Mouse (Mus musculus) embryonic facial prominence, embryonic 15.5 days (tissue): ENCODE data around the gene Dcaf10. TPM values are rescaled to one million over a fixed set of nuclear protein-coding genes. Genes with fewer than 3 reads are reported as not detected.
A peak's percentile ranks its signal among the peaks of the same experiment; 100 is the strongest.
"Not testable (repeated sequence)": the region's sequence is repeated elsewhere in the genome, so short reads cannot be mapped to it uniquely, and the experiment has no call there.

ENCODE experiments used
- ATAC-seq: fragments of 200-750 bp; cut with Nextera tagmentation; 2 replicates; pipeline ENCODE4 v1.8.0; 2017; ENCODE audit warnings: low read depth, moderate TSS enrichment; ENCODE audit not compliant: insufficient number of reproducible peaks, low FRiP score, low TSS enrichment
- H3K27ac ChIP-seq: fragments of 300-500 bp; sonication (generic); replicated peaks from 2 replicates; pipeline ENCODE4 v1.5.1; 2015; ENCODE audit warnings: mild to moderate bottlenecking, inconsistent platforms
- H3K27me3 ChIP-seq: fragments of 300-500 bp; sonication (generic); 2 replicates; pipeline ENCODE4 v1.6.1; 2015; ENCODE audit warnings: inconsistent platforms
- H3K36me3 ChIP-seq: fragments of 300-500 bp; sonication (generic); 2 replicates; pipeline ENCODE4 v1.6.1; 2015; ENCODE audit warnings: mild to moderate bottlenecking, inconsistent platforms
- H3K4me1 ChIP-seq: fragments of 300-500 bp; sonication (generic); 2 replicates; pipeline ENCODE4 v1.6.1; 2015; ENCODE audit warnings: inconsistent platforms
- H3K4me2 ChIP-seq: fragments of 300-500 bp; sonication (generic); replicated peaks from 2 replicates; pipeline ENCODE4 v1.6.1; 2015; ENCODE audit warnings: mild to moderate bottlenecking, inconsistent platforms
- H3K4me3 ChIP-seq: fragments of 300-500 bp; sonication (generic); replicated peaks from 2 replicates; pipeline ENCODE4 v1.5.1; 2015; ENCODE audit warnings: mild to moderate bottlenecking, inconsistent platforms
- H3K9ac ChIP-seq: fragments of 300-500 bp; sonication (generic); 2 replicates; pipeline ENCODE4 v1.6.1; 2015; ENCODE audit warnings: inconsistent platforms
- H3K9me3 ChIP-seq: fragments of 300-500 bp; sonication (generic); replicated peaks from 2 replicates; pipeline ENCODE4 v1.6.1; 2016; ENCODE audit warnings: inconsistent platforms
- WGBS: fragments of 180-500 bp; shearing (Covaris S2); methylation state at CpG from one replicate; pipeline ENCODE4 v1.1.7; 2015; 5-methylcytosine and 5-hydroxymethylcytosine counted together
- polyA plus RNA-seq: library from polyadenylated mRNA; unstranded; fragments of >200 nt; fragmentation: Nextera tagmentation; extraction: Ambion mirVana; gene quantifications from 2 replicates; pipeline ENCODE4 v1.2.1, GENCODE M21; 2015

Gene Dcaf10
- polyA plus RNA-seq, 1 experiment from 2014 or later = 15.3 TPM

DNA sequence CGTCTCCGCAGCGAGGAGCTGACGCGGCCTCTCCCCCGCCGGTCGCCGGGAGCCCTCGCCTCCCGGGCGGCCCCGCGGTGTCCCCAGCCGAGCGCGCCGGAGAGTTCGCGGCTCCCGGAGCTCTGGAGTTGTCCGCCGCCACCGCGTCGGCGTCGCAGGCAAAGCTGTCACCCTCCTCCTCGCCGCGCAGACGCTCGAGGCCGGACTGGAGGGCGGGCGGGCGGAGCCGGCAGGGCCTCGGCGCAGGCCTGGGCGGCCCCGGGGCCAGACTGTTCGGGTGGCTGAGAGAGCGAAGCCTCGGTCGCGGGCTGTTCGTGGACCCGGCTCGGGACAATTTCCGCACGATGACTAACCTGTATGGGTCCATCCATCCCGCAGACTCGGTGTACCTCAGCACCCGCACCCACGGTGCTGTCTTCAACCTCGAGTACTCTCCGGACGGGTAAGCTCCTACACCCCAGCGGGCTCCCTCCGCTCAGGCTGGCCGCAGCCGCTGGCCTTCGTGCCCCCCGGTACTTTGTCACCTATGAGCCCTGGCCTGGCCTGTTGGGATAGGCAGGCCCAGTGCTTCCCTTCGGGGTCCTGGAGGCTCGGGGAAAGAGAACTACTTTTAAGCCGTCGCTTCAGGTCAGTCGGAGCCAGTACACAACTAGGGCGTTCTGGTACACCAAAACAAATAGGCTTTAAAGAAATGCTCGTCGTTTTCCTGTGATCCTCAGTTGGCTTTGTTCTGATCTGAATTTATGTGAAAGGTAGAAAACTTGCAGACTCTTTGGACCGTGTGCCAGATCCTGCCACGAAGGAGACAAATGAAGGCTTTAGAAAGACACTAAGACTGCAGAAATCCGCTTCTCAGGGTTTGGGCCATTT is 620 bp downstream of the Dcaf10 start, which contains the start of gene Exosc3:
TSS of gene Exosc3 (minus strand) at position 447 of the 870 bp plus-strand sequence.
- Histone ChIP-seq H3K27me3 (no peaks in the 10 kb centered on the region), H3K36me3 (0 out of 2 replicates have a peak, but pooled peaks cover 4% of the 10 kb centered on the region), H3K9ac (peak within 1 kb of the TSS; percentile 88), H3K27ac (peak within 1 kb of the TSS; percentile 98), H3K4me1 (peaks cover 11% of the 10 kb centered on the region), H3K4me2 (peak within 1 kb of the TSS; percentile 58), H3K4me3 (peak within 1 kb of the TSS; percentile 77), H3K9me3 (no peaks in the 10 kb centered on the region)
- peak; percentile 86 for ATAC-seq
- WGBS = under 1% methylated on average over 61 of the region's 76 CpGs

DNA sequence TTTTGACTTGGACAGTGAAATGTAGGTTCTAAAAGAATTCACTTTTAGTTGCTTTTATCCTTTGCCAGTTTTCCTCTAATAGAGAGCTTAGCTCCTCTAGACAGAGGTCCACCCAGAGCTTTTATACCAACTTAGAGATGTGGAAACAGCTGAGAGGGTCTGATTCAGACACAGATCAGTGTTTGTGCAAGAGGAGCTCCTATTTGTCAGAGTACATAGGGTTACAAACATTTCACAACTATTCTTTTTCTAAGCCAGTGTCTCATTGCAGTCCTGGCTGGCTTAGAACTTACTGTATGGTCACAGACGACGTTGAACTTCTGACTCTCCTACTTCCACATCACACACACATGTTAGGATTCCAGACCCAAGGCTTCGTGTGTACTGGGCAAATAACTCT is 14.8 kb downstream of the Dcaf10 start:
- no peaks in the 10 kb centered on the region for H3K27me3 ChIP-seq

DNA sequence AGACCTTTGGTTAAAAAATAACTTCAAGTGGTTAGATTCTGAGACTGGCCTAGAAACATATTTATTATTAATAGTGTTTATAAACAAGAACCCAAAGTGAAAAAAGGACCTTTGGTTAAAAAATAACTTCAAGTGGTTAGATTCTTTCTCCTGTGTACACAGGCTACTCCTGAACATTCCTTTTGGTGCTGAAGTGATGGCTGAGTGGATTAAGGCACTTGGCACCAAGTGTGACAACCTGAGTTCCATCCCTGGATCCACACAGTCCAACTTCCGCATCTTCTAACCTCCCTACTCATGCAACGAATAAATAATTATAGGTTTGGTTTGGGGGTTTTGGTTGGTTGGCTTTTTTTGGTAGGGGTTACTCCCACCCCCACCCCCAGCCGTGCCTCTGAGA is 29.4 kb downstream of the Dcaf10 start:
- 75% methylated on average over 3 of the region's 3 CpGs for WGBS
- no peak overlapping the region for H3K27ac ChIP-seq
- H3K27me3 ChIP-seq = no peaks in the 10 kb centered on the region
- H3K4me3 ChIP-seq = no peak overlapping the region
- no peaks in the 10 kb centered on the region for H3K9me3 ChIP-seq
- no peak overlapping the region for H3K9ac ChIP-seq
- H3K36me3 ChIP-seq = peaks cover 47% of the 10 kb centered on the region
- H3K4me1 ChIP-seq = no peaks in the 10 kb centered on the region
- ATAC-seq = no peak
- H3K4me2 ChIP-seq = no peak overlapping the region

More for the DNA sequence above, 14.8 kb downstream of the Dcaf10 start:
- H3K4me2 ChIP-seq = no peak overlapping the region
- no peaks in the 10 kb centered on the region for H3K9me3 ChIP-seq
- no peak for ATAC-seq
- no peak overlapping the region for H3K27ac ChIP-seq
- H3K36me3 ChIP-seq = peaks cover 29% of the 10 kb centered on the region
- no peaks in the 10 kb centered on the region for H3K4me1 ChIP-seq
- H3K9ac ChIP-seq = no peak overlapping the region
- 89% methylated on average over 3 of the region's 3 CpGs for WGBS
- no peak overlapping the region for H3K4me3 ChIP-seq

DNA sequence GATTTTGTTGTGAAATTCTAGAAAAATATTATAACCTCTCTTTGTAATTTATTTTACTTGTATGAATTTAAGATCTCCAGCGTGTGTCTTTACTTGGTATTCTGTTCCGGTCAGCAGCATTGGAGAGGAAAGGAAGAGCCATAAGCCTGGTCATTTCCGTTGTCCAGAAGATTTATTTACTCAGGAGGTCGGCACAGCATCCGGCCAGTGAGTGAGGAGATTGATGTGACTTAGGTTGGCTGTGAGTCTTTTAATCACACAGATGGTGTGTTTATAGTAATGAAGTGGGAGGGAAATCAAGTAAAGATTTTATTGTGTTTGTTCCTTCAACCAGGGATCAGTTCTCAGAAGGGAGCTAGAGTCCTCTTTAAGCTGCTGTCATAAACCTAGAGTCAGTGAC is 33.0 kb downstream of the Dcaf10 start:
- ATAC-seq = no peak
- Histone ChIP-seq H3K27me3 (no peaks in the 10 kb centered on the region), H3K4me3 (no peak overlapping the region), H3K27ac (no peak overlapping the region), H3K4me2 (no peak overlapping the region), H3K9me3 (no peaks in the 10 kb centered on the region), H3K9ac (no peak overlapping the region), H3K4me1 (no peaks in the 10 kb centered on the region), H3K36me3 (peaks cover 51% of the 10 kb centered on the region)
- 92% methylated on average over 5 of the region's 5 CpGs for WGBS

DNA sequence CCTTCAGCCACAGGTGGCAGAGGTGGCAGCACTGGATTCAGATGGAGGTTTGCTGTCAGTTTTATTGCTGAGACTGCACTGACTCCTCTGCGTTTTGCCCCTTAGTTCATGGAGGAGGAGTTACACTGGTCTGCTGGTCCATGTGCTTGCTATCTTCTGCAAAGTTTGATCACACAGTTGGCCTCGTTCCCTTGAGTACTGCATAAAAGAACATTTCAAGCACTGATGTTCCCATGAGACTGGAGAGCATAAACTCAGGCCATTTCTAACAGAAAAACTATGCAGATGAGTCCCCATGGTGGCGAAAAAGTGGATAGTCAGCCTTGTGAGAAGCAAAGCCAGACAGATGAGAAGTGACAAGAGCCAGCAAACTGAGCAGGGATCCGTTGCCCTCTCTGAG is 34.7 kb downstream of the Dcaf10 start:
- Histone ChIP-seq H3K4me1 (no peaks in the 10 kb centered on the region), H3K27ac (no peak overlapping the region), H3K9me3 (no peaks in the 10 kb centered on the region), H3K4me2 (no peak overlapping the region), H3K9ac (no peak overlapping the region), H3K4me3 (no peak overlapping the region), H3K36me3 (peaks cover 43% of the 10 kb centered on the region), H3K27me3 (no peaks in the 10 kb centered on the region)
- ATAC-seq = no peak
- WGBS = 84% methylated on average over 4 of the region's 4 CpGs

DNA sequence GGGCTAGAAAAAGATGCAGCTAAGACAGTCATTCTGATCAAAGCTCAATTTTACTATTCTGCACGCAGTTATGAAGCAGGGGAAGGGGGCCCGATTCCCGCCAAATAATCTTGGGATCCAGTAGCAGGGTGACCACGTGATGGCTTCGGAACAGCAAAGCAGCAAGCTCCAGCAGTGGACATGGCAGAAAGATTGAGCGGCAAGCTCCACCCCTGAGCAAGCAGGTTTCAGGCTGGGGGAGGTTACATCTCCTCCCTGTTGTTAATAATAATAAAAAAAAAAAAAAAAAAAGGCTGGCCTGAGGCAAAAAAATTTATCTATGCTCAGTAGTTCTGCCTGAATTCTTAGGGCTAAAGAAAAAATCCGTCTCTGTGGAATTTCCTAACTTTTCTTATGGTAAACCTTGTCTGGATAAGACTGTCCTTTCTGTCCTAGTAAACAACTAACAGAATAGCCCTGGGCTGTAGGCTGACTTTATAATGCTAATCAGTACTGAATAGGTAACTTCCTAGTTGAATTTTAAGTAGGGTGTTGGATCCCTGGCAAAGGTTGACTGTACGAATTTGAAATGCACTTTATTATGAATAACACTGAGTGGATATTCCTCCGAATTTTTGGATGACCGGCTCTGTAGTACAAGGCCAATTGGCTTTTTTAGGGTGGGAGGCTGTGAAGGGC is 39.1 kb downstream of the Dcaf10 start:
- not testable (repeated sequence) for H3K4me3 ChIP-seq, H3K4me2 ChIP-seq, H3K9ac ChIP-seq, H3K27ac ChIP-seq, H3K4me1 ChIP-seq, H3K36me3 ChIP-seq, ATAC-seq, H3K27me3 ChIP-seq, H3K9me3 ChIP-seq
- WGBS = 79% methylated on average over 10 of the region's 10 CpGs

DNA sequence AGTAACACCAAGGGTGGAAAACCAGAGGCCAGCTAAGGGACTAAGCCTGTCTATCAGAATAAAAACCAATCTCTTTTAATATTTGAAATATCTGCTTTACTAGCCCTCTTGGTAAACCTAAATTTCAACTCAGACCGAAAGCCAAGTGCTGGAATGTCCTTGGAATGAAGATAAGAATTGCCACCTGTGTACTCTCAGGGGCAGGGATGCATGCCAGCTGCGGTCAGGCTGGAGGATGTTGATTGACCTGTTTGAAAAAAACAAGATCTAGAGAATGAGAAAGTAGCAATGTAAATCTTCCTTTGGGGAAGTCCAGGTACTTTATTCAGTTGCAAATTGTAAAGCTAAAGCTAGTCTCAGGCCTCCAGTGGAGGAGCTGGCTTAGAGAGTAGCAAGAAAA is 40.2 kb downstream of the Dcaf10 start:
- H3K4me2 ChIP-seq, H3K4me1 ChIP-seq, H3K4me3 ChIP-seq, H3K27ac ChIP-seq, H3K27me3 ChIP-seq, H3K9me3 ChIP-seq, ATAC-seq, H3K36me3 ChIP-seq, H3K9ac ChIP-seq: not testable (repeated sequence)
- 68% methylated on average over 2 of the region's 2 CpGs for WGBS

DNA sequence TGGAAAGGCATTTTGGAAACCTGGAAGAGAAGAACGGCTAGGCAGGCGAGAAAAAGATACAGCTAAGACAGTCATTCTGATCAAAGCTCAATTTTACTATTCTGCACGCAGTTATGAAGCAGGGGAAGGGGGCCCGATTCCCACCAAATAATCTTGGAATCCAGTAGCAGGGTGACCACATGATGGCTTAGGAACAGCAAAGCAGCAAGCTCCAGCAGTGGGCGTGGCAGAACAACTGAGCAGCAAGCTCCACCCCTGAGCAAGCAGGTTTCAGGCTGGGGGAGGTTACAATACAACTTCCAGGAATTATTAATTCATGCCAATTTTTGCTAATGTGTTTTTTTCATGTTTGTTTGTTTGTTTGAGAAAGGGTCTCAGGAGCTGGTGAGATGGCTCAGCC is 45.4 kb downstream of the Dcaf10 start:
- H3K9ac ChIP-seq, H3K4me1 ChIP-seq, H3K27me3 ChIP-seq, H3K4me3 ChIP-seq, H3K36me3 ChIP-seq, H3K27ac ChIP-seq, ATAC-seq, H3K4me2 ChIP-seq, H3K9me3 ChIP-seq: not testable (repeated sequence)
- WGBS = 92% methylated on average over 5 of the region's 5 CpGs

DNA sequence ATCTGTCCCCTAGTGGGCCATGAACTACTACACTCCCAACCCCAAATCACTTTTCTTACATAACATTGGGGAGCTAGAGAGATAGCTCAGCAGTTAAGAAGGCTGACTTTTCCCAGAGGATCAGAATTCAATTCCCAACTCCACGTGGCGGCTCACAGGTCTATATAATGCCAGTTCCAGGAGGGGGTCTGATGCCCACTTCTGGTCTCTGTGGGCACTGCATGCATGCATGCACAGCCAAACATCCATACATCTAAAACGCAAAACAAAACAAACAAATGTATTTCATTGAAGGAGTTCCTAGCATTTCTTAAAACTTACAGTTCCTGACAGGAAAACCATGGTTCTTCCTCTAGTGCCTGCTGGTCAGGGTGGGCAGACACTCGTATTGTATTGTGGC is 50.2 kb downstream of the Dcaf10 start:
- 66% methylated on average over 4 of the region's 4 CpGs for WGBS
- no peak overlapping the region for H3K4me2 ChIP-seq
- H3K9ac ChIP-seq = no peak overlapping the region
- no peak for ATAC-seq
- no peak overlapping the region for H3K27ac ChIP-seq
- 0 out of 2 replicates have a peak, but pooled peaks cover under 1% of the 10 kb centered on the region for H3K36me3 ChIP-seq
- no peaks in the 10 kb centered on the region for H3K9me3 ChIP-seq
- H3K4me1 ChIP-seq = no peaks in the 10 kb centered on the region
- H3K27me3 ChIP-seq = no peaks in the 10 kb centered on the region
- no peak overlapping the region for H3K4me3 ChIP-seq

DNA sequence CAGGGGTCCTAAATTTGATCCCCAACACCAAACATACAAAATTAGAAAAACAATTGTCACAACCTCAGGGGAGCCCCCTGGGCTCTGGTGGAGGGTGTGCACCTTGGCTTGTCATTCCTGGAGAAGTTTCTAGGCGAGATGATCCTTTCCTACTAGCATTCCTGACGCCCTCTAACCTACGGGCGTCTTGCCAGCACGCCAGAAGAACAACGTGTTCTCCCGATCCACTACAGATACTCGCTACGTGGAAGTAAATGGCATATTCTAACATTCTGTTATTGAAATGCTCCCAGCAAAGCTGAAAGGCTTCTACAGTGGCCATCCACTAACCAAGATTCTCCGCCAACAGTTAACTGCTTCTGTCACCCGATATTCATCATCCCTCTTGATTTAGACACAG is 50.7 kb downstream of the Dcaf10 start:
- peaks cover 3% of the 10 kb centered on the region; the same call in 1 of the 2 replicates for H3K36me3 ChIP-seq

DNA sequence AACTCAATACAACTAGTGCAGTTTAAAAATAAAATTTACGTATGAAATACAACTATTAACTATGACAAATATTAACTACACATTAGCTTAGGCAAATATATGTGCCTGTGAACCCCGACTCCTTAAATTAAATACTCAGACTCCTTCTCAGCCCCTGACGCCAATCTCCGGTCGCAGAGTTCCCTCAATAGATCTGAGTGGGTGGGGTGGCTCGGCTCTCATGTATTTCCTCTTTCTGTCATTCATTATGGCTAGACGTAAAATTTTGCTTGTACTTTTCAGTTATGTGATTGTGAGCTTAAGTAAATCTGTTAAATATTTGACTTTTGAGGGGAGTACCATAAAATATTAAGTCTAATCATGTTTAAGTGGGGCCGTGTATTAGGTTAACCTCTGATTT is 51.1 kb downstream of the Dcaf10 start:
- H3K27me3 ChIP-seq = no peaks in the 10 kb centered on the region
- peaks cover 8% of the 10 kb centered on the region for H3K36me3 ChIP-seq
- H3K27ac ChIP-seq = no peak overlapping the region
- no peaks in the 10 kb centered on the region for H3K9me3 ChIP-seq
- H3K9ac ChIP-seq = no peak overlapping the region
- no peak overlapping the region for H3K4me3 ChIP-seq
- no peak for ATAC-seq
- no peak overlapping the region for H3K4me2 ChIP-seq
- no peaks in the 10 kb centered on the region for H3K4me1 ChIP-seq
- 68% methylated on average over 8 of the region's 8 CpGs for WGBS

More for the DNA sequence above, 50.7 kb downstream of the Dcaf10 start:
- no peak overlapping the region for H3K4me2 ChIP-seq
- WGBS = 57% methylated on average over 11 of the region's 11 CpGs
- H3K4me1 ChIP-seq = no peaks in the 10 kb centered on the region
- H3K27ac ChIP-seq = no peak overlapping the region
- H3K27me3 ChIP-seq = no peaks in the 10 kb centered on the region
- no peak overlapping the region for H3K4me3 ChIP-seq
- no peak overlapping the region for H3K9ac ChIP-seq
- no peaks in the 10 kb centered on the region for H3K9me3 ChIP-seq
- ATAC-seq = no peak
